Mouse (Mus musculus) brain, embryonic 14.5 days (tissue): ENCODE measurements at regions not wholly inside any gene's neighbourhood (a gene's known extent, or its start where the extent isn't known, plus 50 kb on each side); places are given as distances from the start of the nearest gene placed in this dataset.

Source experiments
- CTCF ChIP-seq: fragments of 200-500 bp; IDR thresholded peaks from 2 replicates; pipeline ENCODE4 v1.5.1; 2012; ENCODE audit warnings: inconsistent platforms, mild to moderate bottlenecking, moderate library complexity, borderline replicate concordance; ENCODE audit not compliant: insufficient read depth, insufficient read length; ENCODE audit errors: extremely low read depth
- POLR2A ChIP-seq: fragments of 200-500 bp; IDR thresholded peaks from 2 replicates; pipeline ENCODE4 v1.6.1; 2012; ENCODE audit warnings: mild to moderate bottlenecking, inconsistent platforms, borderline replicate concordance; ENCODE audit not compliant: poor library complexity, insufficient read depth, insufficient read length, severe bottlenecking; ENCODE audit errors: extremely low read depth

DNA sequence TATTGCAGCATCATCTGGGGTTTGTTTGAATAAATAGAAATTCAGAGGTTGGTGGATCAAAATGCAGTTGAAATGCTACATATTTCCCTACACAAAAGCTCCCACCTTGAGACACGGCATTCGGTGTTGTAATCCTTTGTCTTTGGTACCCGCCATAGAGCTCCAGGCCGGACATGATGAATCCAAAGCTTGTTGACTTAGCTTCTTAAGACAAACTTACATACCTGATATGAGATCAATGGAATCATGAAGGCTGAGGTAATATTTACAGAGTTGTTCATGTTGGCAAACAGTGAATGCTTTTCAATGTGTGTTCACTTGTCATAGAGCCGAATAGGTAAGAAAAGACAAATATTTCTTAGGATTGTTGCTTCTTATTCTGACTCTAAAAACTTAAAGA, 51.2 kb upstream of the Pthlh start:
- TF ChIP-seq CTCF (no peak), POLR2A (no peak)
